Mouse (Mus musculus): ENCODE results near the gene Spr.

DNA sequence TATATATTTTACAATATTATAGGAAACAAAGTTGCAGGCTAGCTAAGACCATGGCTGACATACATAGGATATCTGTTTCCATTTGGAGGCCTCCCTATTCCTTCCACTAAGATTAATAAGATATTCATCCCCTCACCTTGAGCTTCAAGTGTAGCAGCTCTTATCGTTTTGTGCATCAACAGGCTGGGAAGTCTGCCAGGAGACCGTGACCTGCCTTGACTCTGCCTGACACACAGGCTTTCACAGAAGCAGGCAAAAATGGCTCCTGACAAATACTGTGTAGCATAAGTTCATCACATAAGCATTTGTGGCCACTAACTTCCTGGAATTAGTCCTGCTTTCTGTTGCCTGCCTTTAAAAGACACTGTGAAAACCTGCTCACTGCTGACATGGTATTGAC, 41.1 kb downstream of the Spr start:
- no peak for TF ChIP-seq POLR2AphosphoS2 (IDR thresholded peaks at IDR 0.05; ENCODE audit: insufficient read length, low read depth)
- no peak for TF ChIP-seq POLR2A (IDR thresholded peaks at IDR 0.05; ENCODE audit: insufficient read length, low read depth)
- TF ChIP-seq MYOD1 (IDR thresholded peaks at IDR 0.05; ENCODE audit: control insufficient read depth in 1 of 3, insufficient read length in 2 of 3, low read depth in 2 of 3): no peak
- TF ChIP-seq MAX (IDR thresholded peaks at IDR 0.05; ENCODE audit: low read depth): no peak
- TF ChIP-seq TCF12 (IDR thresholded peaks at IDR 0.05; ENCODE audit: insufficient read depth, poor library complexity, severe bottlenecking): no peak

Measured in myocyte (in vitro differentiated cells).